Mouse (Mus musculus): ENCODE results near the gene Zic5.

DNA sequence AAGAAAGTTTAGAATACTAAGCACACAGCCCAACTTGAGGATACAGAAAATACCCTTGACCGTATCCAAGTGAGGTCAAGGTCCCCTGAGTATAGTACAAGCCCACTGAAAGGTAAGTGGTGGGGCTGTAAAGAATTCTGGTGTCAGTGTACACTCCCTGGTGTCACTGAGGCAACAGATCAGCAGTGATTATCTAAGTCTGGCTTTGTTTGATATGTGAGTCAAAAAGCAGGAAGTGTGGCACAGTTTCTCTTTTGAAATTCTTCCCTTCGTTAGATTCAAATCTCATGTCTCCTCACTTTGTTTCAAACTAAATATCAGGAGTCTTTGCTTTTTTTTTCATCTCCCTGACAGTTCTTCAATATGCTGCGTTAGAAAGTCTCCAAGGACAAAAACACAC is 32.9 kb downstream of the Zic5 start:
- TF ChIP-seq POLR2A (IDR thresholded peaks at IDR 0.05; ENCODE audit: borderline replicate concordance, control insufficient read depth, low read depth, low read length) (no peak), CTCF (IDR thresholded peaks at IDR 0.05; ENCODE audit: control insufficient read depth, insufficient read depth, low read length) (no peak)
